Mouse (Mus musculus): ENCODE measurements around the gene Ddx47. TPM values are rescaled to one million over a fixed set of nuclear protein-coding genes. Genes with fewer than 3 reads are reported as not detected.

Gene Ddx47
- polyA plus RNA-seq, 1 experiment from 2014 or later = 87.6 TPM

Other genes with a start within 250 kb of the Ddx47 start
- 7.5 and 7.7 TPM in 2 replicates for gene Dusp16, start 219.0 kb upstream of the Ddx47 start, polyA plus RNA-seq (2015; fragmentation: Nextera tagmentation; extraction: Ambion mirVana)
- 3.7 and 4.3 TPM in 2 replicates for gene Crebl2, start 181.5 kb upstream of the Ddx47 start, polyA plus RNA-seq (2015; fragmentation: Nextera tagmentation; extraction: Ambion mirVana)
- gene Gpr19, start 113.0 kb upstream of the Ddx47 start, polyA plus RNA-seq (2015; fragmentation: Nextera tagmentation; extraction: Ambion mirVana) = 45.0 and 47.9 TPM in 2 replicates
- gene Cdkn1b, start 91.2 kb upstream of the Ddx47 start, polyA plus RNA-seq (2015; fragmentation: Nextera tagmentation; extraction: Ambion mirVana) = 33.8 and 35.1 TPM in 2 replicates
- gene Apold1, start 29.9 kb upstream of the Ddx47 start, polyA plus RNA-seq (2015; fragmentation: Nextera tagmentation; extraction: Ambion mirVana) = 3.0 and 3.7 TPM in 2 replicates
- 0.53 and 0.98 TPM in 2 replicates for gene Gprc5a, start 54.0 kb downstream of the Ddx47 start, polyA plus RNA-seq (2015; fragmentation: Nextera tagmentation; extraction: Ambion mirVana)
- 0.12 TPM in 1 of 2 replicates, not detected in the other for gene Gprc5d, start 106.7 kb downstream of the Ddx47 start, polyA plus RNA-seq (2015; fragmentation: Nextera tagmentation; extraction: Ambion mirVana)
- 67.0 and 74.1 TPM in 2 replicates for gene Fam234b, start 186.4 kb downstream of the Ddx47 start, polyA plus RNA-seq (2015; fragmentation: Nextera tagmentation; extraction: Ambion mirVana)
- gene Hebp1, start 186.4 kb downstream of the Ddx47 start, polyA plus RNA-seq (2015; fragmentation: Nextera tagmentation; extraction: Ambion mirVana) = 2.7 and 3.4 TPM in 2 replicates
- gene Gsg1, start 242.7 kb downstream of the Ddx47 start, polyA plus RNA-seq (2015; fragmentation: Nextera tagmentation; extraction: Ambion mirVana) = 0.20 and 0.23 TPM in 2 replicates